Mouse (Mus musculus) lung, postnatal 36 days (tissue): Measurements from ENCODE around the gene 4921524J17Rik.

Source experiments
- DNase-seq: peaks from one replicate; pipeline ENCODE4 v3.0.0; 2022; ENCODE audit warnings: mixed read lengths

Gene 4921524J17Rik

GRCm38 (mm10) chr8:85432168-85433016 is at the start of gene 4921524J17Rik:
Gene 4921524J17Rik, minus strand, starts transcription at chr8:85432833.
- peak; percentile 97 for DNase-seq

GRCm38 (mm10) chr8:85482427-85482826 is 49.8 kb upstream of the 4921524J17Rik start:
- no peak for DNase-seq

- DNase-seq: peak; percentile 84
Observed at GRCm38 (mm10) chr8:85481900-85482299, 49.3 kb upstream of the 4921524J17Rik start.

GRCm38 (mm10) chr8:85479710-85480109 is 47.1 kb upstream of the 4921524J17Rik start:
- DNase-seq: no peak

GRCm38 (mm10) chr8:85478397-85478796 is 45.8 kb upstream of the 4921524J17Rik start:
- no peak for DNase-seq

GRCm38 (mm10) chr8:85476970-85477545 is 44.4 kb upstream of the 4921524J17Rik start:
- DNase-seq: no peak

GRCm38 (mm10) chr8:85474924-85475323 is 42.3 kb upstream of the 4921524J17Rik start:
- no peak for DNase-seq

GRCm38 (mm10) chr8:85473246-85473645 is 40.6 kb upstream of the 4921524J17Rik start:
- no peak for DNase-seq

GRCm38 (mm10) chr8:85472800-85473199 is 40.2 kb upstream of the 4921524J17Rik start:
- no peak for DNase-seq

- DNase-seq: no peak
Observed at GRCm38 (mm10) chr8:85470753-85471152, 38.1 kb upstream of the 4921524J17Rik start.

- DNase-seq: no peak
Observed at GRCm38 (mm10) chr8:85466056-85466455, 33.4 kb upstream of the 4921524J17Rik start.

- DNase-seq: no peak
Observed at GRCm38 (mm10) chr8:85464316-85464715, 31.7 kb upstream of the 4921524J17Rik start.

GRCm38 (mm10) chr8:85462441-85462840 is 29.8 kb upstream of the 4921524J17Rik start:
- DNase-seq: peak; percentile 10

- peak; percentile 46 for DNase-seq
Observed at GRCm38 (mm10) chr8:85461377-85461776, 28.7 kb upstream of the 4921524J17Rik start.

- DNase-seq: peak; percentile 21
Observed at GRCm38 (mm10) chr8:85460804-85461203, 28.2 kb upstream of the 4921524J17Rik start.

- peak; percentile 3 for DNase-seq
Observed at GRCm38 (mm10) chr8:85459582-85459981, 26.9 kb upstream of the 4921524J17Rik start.

- peak; percentile 79 for DNase-seq
Observed at GRCm38 (mm10) chr8:85456536-85456935, 23.9 kb upstream of the 4921524J17Rik start.

GRCm38 (mm10) chr8:85454750-85455149 is 22.1 kb upstream of the 4921524J17Rik start:
- no peak for DNase-seq

GRCm38 (mm10) chr8:85453256-85453655 is 20.6 kb upstream of the 4921524J17Rik start:
- no peak for DNase-seq

- DNase-seq: peak; percentile 8
Observed at GRCm38 (mm10) chr8:85452328-85452727, 19.7 kb upstream of the 4921524J17Rik start.

- no peak for DNase-seq
Observed at GRCm38 (mm10) chr8:85450335-85450734, 17.7 kb upstream of the 4921524J17Rik start.

- no peak for DNase-seq
Observed at GRCm38 (mm10) chr8:85445936-85446685, 13.5 kb upstream of the 4921524J17Rik start.

GRCm38 (mm10) chr8:85444092-85444491 is 11.5 kb upstream of the 4921524J17Rik start:
- no peak for DNase-seq
